Comparison of ENCODE assay signal across 10 mouse cellular contexts in the genomic region with DNA sequence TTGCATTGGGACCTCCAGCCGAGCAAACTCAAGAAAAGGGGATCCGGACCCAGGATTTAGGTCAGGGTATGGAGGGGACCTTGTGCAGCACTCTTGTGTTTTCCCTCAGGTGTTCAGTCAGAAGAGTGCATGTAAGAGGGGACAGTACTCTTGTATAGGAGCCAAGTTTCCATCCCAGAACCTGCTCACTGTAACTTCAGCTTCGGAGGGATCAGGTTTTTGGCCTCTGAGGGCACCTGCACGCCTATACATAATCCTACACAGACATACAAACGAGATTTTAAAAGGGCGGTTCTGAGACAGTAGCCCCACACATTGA. TPM values are rescaled to one million over a fixed set of nuclear protein-coding genes. Genes with fewer than 3 reads are reported as not detected.
DNase-seq lines count a peak whose midpoint lies in the region; ATAC-seq lines count a peak whose summit lies in the region.
"Had no signal": no experiment of that assay in that cellular context is flagged by ENCODE, and none has a peak within 500 bp of the region (broad histone marks: within the 10 kb centered on the region; RNA-seq: fewer than 3 reads in every experiment).

No protein-coding gene starts in this region.

- WGBS in lung, embryonic 16.5 days = 84% methylated on average over 6 of the region's 6 CpGs
- WGBS in liver, embryonic 11.5 days = 85% methylated on average over 6 of the region's 6 CpGs
- WGBS in stomach, embryonic 14.5 days = 90% methylated on average over 6 of the region's 6 CpGs

- H3K27ac ChIP-seq in lung, embryonic 16.5 days (ENCODE audit: low read length) = no peak overlapping the region; the same call in 1 of the 2 replicates
- peak overlapping the region; percentile 72 for H3K27ac ChIP-seq in liver, embryonic 11.5 days (ENCODE audit: low read depth, low read length)
- H3K27ac ChIP-seq in stomach, embryonic 14.5 days (ENCODE audit: low read length) = peak overlapping the region; percentile 7; the same call in 1 of the 2 replicates

- no peaks in the 10 kb centered on the region for H3K9me3 ChIP-seq in erythroblast, embryonic 14.5 days (ENCODE audit: control insufficient read depth, low read length)
- H3K9me3 ChIP-seq in lung, embryonic 16.5 days (ENCODE audit: control insufficient read depth, low read length) = no peaks in the 10 kb centered on the region
- H3K9me3 ChIP-seq in liver, embryonic 11.5 days (ENCODE audit: control insufficient read depth, low read length) = no peaks in the 10 kb centered on the region
- no peaks in the 10 kb centered on the region for H3K9me3 ChIP-seq in stomach, embryonic 14.5 days (ENCODE audit: control insufficient read depth, low read depth, low read length)

- ATAC-seq in erythroblast, adult 5-6 weeks (replicated peaks; ENCODE audit: low FRiP score, poor library complexity, severe bottlenecking) = no peak
- ATAC-seq in lung, embryonic 16.5 days (ENCODE audit: low read depth) = no peak
- ATAC-seq in liver, embryonic 11.5 days (replicated peaks; ENCODE audit: low FRiP score) = no peak; the same call in 1 of the 2 replicates
- no peak for ATAC-seq in stomach, embryonic 14.5 days (ENCODE audit: insufficient number of reproducible peaks, insufficient read depth, low FRiP score, low read depth)

- H3K36me3 ChIP-seq in erythroblast, embryonic 14.5 days (ENCODE audit: control insufficient read depth) = peaks cover 52% of the 10 kb centered on the region
- peaks cover 11% of the 10 kb centered on the region; the same call in 1 of the 2 replicates for H3K36me3 ChIP-seq in lung, embryonic 16.5 days (ENCODE audit: control insufficient read depth, insufficient read depth, low read length)
- H3K36me3 ChIP-seq in liver, embryonic 11.5 days (ENCODE audit: control insufficient read depth, insufficient read depth, low read length) = peaks cover 2% of the 10 kb centered on the region
- H3K36me3 ChIP-seq in stomach, embryonic 14.5 days (ENCODE audit: control insufficient read depth, insufficient read depth, low read length) = peaks cover 17% of the 10 kb centered on the region

- H3K9ac ChIP-seq in lung, embryonic 16.5 days (ENCODE audit: low read length) = peak overlapping the region; percentile 70; the same call in 1 of the 2 replicates
- H3K9ac ChIP-seq in liver, embryonic 11.5 days (ENCODE audit: low read depth, low read length) = peak overlapping the region; percentile 71
- peak overlapping the region; percentile 74; the same call in 1 of the 2 replicates for H3K9ac ChIP-seq in stomach, embryonic 14.5 days (replicated peaks; ENCODE audit: low read depth, low read length)

- peaks cover 35% of the 10 kb centered on the region for H3K4me1 ChIP-seq in erythroblast, embryonic 14.5 days (ENCODE audit: control insufficient read depth)
- peaks cover 8% of the 10 kb centered on the region for H3K4me1 ChIP-seq in lung, embryonic 16.5 days (replicated peaks; ENCODE audit: control insufficient read depth, insufficient read depth, low read length)
- H3K4me1 ChIP-seq in liver, embryonic 11.5 days (replicated peaks; ENCODE audit: control insufficient read depth, insufficient read depth, low read length) = peaks cover 23% of the 10 kb centered on the region
- H3K4me1 ChIP-seq in stomach, embryonic 14.5 days (ENCODE audit: control insufficient read depth, insufficient read depth, low read length) = peaks cover 15% of the 10 kb centered on the region; the same call in 1 of the 2 replicates

- peak overlapping the region; percentile 67; the same call in 1 of the 2 replicates for H3K4me2 ChIP-seq in lung, embryonic 16.5 days (ENCODE audit: low read depth, low read length)
- peak overlapping the region; percentile 79 for H3K4me2 ChIP-seq in liver, embryonic 11.5 days
- peak overlapping the region; percentile 59; the same call in 1 of the 2 replicates for H3K4me2 ChIP-seq in stomach, embryonic 14.5 days (replicated peaks; ENCODE audit: low read depth, low read length)

- no peak for DNase-seq in lung, postnatal 36 days
- DNase-seq in liver, embryonic 11.5 days (ENCODE audit: low spot score) = no peak
- DNase-seq in spleen, postnatal 36 days (ENCODE audit: low spot score in 2 of 2) = no peak
- no peak for DNase-seq in T-cell, adult 2 months (ENCODE audit: low spot score)
- DNase-seq: gastrocnemius, postnatal 25 days had no signal

- H3K27me3 ChIP-seq in erythroblast, embryonic 14.5 days (ENCODE audit: control insufficient read depth) = no peaks in the 10 kb centered on the region
- H3K27me3 ChIP-seq in lung, embryonic 16.5 days (ENCODE audit: control insufficient read depth, insufficient read depth, low read depth, low read length) = no peaks in the 10 kb centered on the region
- no peaks in the 10 kb centered on the region for H3K27me3 ChIP-seq in liver, embryonic 11.5 days (replicated peaks; ENCODE audit: control insufficient read depth, insufficient read depth, low read length)
- H3K27me3 ChIP-seq in stomach, embryonic 14.5 days (ENCODE audit: control insufficient read depth, insufficient read depth, low read length) = no peaks in the 10 kb centered on the region

- peak overlapping the region; percentile 83 for H3K4me3 ChIP-seq in erythroblast, embryonic 14.5 days (replicated peaks)
- no peak overlapping the region for H3K4me3 ChIP-seq in lung, embryonic 16.5 days (ENCODE audit: low read length)
- H3K4me3 ChIP-seq in liver, embryonic 11.5 days (ENCODE audit: low read depth, low read length) = peak overlapping the region; percentile 87; the same call in 1 of the 2 replicates
- H3K4me3 ChIP-seq in stomach, embryonic 14.5 days (ENCODE audit: low read depth, low read length) = 0 out of 2 replicates have a peak overlapping the region, but pooled peaks have one; percentile 74

RNA-seq across cellular contexts. Expression of a gene that starts 0.8 kb away (rescaled TPM):
- 9.2 and 13.4 TPM in 2 replicates for polyA plus RNA-seq in erythroblast, embryonic 14.5 days (2012)
- 36.1 and 41.0 TPM in 2 replicates for total RNA-seq in erythroblast, adult 5-6 weeks (2015; ENCODE audit: low replicate concordance)
- total RNA-seq in erythroblast, adult 5-6 weeks (2017; ENCODE audit: low replicate concordance) = 43.0 and 68.2 TPM in 2 replicates
- 118 and 126 TPM in 2 replicates for polyA plus RNA-seq in lung, embryonic 16.5 days (2015; fragmentation: Nextera tagmentation; extraction: Ambion mirVana)
- 68.6 and 73.0 TPM in 2 replicates for polyA plus RNA-seq in liver, embryonic 11.5 days (2014; fragmentation: Nextera tagmentation; extraction: Ambion mirVana)
- 115 and 126 TPM in 2 replicates for polyA plus RNA-seq in stomach, embryonic 14.5 days (2014; fragmentation: Nextera tagmentation; extraction: Ambion mirVana)

RNA-seq across cellular contexts. Expression of a gene that starts 15.6 kb away (rescaled TPM):
- polyA plus RNA-seq in erythroblast, embryonic 14.5 days (2012) = 0.80 and 1.4 TPM in 2 replicates
- total RNA-seq in erythroblast, adult 5-6 weeks (2015; ENCODE audit: low replicate concordance) = 2.3 and 7.9 TPM in 2 replicates
- total RNA-seq in erythroblast, adult 5-6 weeks (2017; ENCODE audit: low replicate concordance) = 9.9 and 12.0 TPM in 2 replicates
- 29.1 and 30.8 TPM in 2 replicates for polyA plus RNA-seq in lung, embryonic 16.5 days (2015; fragmentation: Nextera tagmentation; extraction: Ambion mirVana)
- 40.4 and 42.2 TPM in 2 replicates for polyA plus RNA-seq in liver, embryonic 11.5 days (2014; fragmentation: Nextera tagmentation; extraction: Ambion mirVana)
- 35.7 and 37.3 TPM in 2 replicates for polyA plus RNA-seq in stomach, embryonic 14.5 days (2014; fragmentation: Nextera tagmentation; extraction: Ambion mirVana)

RNA-seq across cellular contexts. Expression of a gene that starts 15.7 kb away (rescaled TPM):
- not detected in 2 replicates for polyA plus RNA-seq in erythroblast, embryonic 14.5 days (2012)
- not detected in 2 replicates for total RNA-seq in erythroblast, adult 5-6 weeks (2015; ENCODE audit: low replicate concordance)
- total RNA-seq in erythroblast, adult 5-6 weeks (2017; ENCODE audit: low replicate concordance) = not detected in 2 replicates
- polyA plus RNA-seq in lung, embryonic 16.5 days (2015; fragmentation: Nextera tagmentation; extraction: Ambion mirVana) = 2.7 and 3.9 TPM in 2 replicates
- 0.11 and 0.23 TPM in 2 replicates for polyA plus RNA-seq in liver, embryonic 11.5 days (2014; fragmentation: Nextera tagmentation; extraction: Ambion mirVana)
- 0.19 TPM in 1 of 2 replicates, not detected in the other for polyA plus RNA-seq in stomach, embryonic 14.5 days (2014; fragmentation: Nextera tagmentation; extraction: Ambion mirVana)
- total RNA-seq: gastrocnemius, postnatal 25 days had no signal

RNA-seq across cellular contexts. Expression of a gene that starts 45.7 kb away (rescaled TPM):
- polyA plus RNA-seq in erythroblast, embryonic 14.5 days (2012) = 1.8 and 2.2 TPM in 2 replicates
- 2.5 and 8.3 TPM in 2 replicates for total RNA-seq in erythroblast, adult 5-6 weeks (2015; ENCODE audit: low replicate concordance)
- total RNA-seq in erythroblast, adult 5-6 weeks (2017; ENCODE audit: low replicate concordance) = 2.5 and 3.7 TPM in 2 replicates
- 10.6 and 10.7 TPM in 2 replicates for polyA plus RNA-seq in lung, embryonic 16.5 days (2015; fragmentation: Nextera tagmentation; extraction: Ambion mirVana)
- polyA plus RNA-seq in liver, embryonic 11.5 days (2014; fragmentation: Nextera tagmentation; extraction: Ambion mirVana) = 13.9 and 16.5 TPM in 2 replicates
- 10.5 and 11.4 TPM in 2 replicates for polyA plus RNA-seq in stomach, embryonic 14.5 days (2014; fragmentation: Nextera tagmentation; extraction: Ambion mirVana)

RNA-seq across cellular contexts. Expression of a gene that starts 53.2 kb away (rescaled TPM):
- polyA plus RNA-seq in erythroblast, embryonic 14.5 days (2012) = not detected in 2 replicates
- not detected in 2 replicates for total RNA-seq in erythroblast, adult 5-6 weeks (2015; ENCODE audit: low replicate concordance)
- not detected in 2 replicates for total RNA-seq in erythroblast, adult 5-6 weeks (2017; ENCODE audit: low replicate concordance)
- polyA plus RNA-seq in lung, embryonic 16.5 days (2015; fragmentation: Nextera tagmentation; extraction: Ambion mirVana) = not detected in 2 replicates
- not detected in 2 replicates for polyA plus RNA-seq in liver, embryonic 11.5 days (2014; fragmentation: Nextera tagmentation; extraction: Ambion mirVana)
- not detected in 2 replicates for polyA plus RNA-seq in stomach, embryonic 14.5 days (2014; fragmentation: Nextera tagmentation; extraction: Ambion mirVana)
- total RNA-seq: megakaryocyte-erythroid progenitor cell, adult 5-6 weeks had no signal

Comparison
In these comparisons a context has a peak if more than half of its experiments do, and no peak if none do; other contexts are left out.
1. RNA of a gene that starts 15.6 kb away (polyA plus RNA-seq): 40.4 to 42.2 TPM in liver, embryonic 11.5 days, 35.7 to 37.3 TPM in stomach, embryonic 14.5 days and 29.1 to 30.8 TPM in lung, embryonic 16.5 days; 0.80 to 1.4 TPM in erythroblast, embryonic 14.5 days; every median in the first group is over 10 times any median in the second.
2. Peak in every context shown above with its lines, with median percentiles within 50 percentile points of each other: H3K4me2 ChIP-seq and H3K9ac ChIP-seq.